Mouse (Mus musculus): Measurements from ENCODE around the gene Gm42715. TPM values are rescaled to one million over a fixed set of nuclear protein-coding genes. Genes with fewer than 3 reads are reported as not detected.

Gene Gm42715
- polyA plus RNA-seq, 1 experiment from 2014 or later = 14.3 TPM

DNA sequence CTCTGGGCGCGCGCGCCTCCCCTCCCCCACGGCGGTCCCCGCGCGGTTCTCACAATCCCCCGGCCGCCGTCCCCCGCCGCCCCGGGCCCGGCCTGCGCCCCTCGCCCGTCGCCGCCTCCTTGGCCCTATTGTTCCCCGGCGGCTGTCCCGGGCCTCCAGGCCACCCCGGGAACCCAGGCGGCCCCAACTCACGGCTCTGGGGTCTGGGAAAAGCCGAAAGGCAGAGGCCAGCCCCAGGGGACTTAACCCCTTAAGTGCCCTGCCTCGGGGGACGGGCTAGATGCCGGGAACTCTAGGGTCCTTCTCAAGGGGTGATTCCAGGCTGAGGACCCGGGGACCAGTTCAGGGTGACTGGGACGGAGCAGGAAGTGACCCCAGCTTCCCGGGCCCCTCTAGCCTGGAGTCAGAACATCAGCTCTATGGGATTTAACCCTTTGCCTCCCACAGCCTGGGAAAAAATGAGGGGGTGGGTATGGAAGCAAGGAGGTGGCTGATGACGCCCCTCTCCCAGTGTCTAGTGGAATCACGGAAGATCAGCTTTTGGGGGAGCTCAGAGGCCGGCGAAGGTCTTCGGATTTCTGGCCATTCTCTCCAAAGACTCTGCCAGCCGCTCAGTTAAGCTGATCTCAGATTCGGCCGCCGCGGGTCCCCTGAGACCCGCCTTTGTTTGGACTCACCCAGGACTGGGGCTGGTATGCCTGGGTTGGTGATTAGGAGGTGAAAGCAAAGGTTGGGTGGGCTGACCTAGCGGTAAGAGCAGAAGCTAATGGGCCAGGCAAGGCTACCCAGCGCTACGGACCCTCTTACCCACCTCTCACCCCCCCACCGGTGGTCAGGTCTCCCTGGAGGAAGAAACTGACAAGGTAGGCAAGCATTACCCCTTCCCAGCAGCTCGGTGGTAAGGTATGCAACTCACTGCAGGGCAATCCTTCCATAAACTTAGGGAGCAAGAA is 95.8 kb downstream of the Gm42715 start, which contains the start of gene Zfp629:
TSS of gene Zfp629 (minus strand) at position 907 of the 953 bp plus-strand sequence.
- H3K9ac ChIP-seq = peak within 1 kb of the TSS; percentile 99
- H3K36me3 ChIP-seq = peaks cover 27% of the 10 kb centered on the region
- ATAC-seq (ENCODE audit: low FRiP score, low read depth) = peak; percentile 90
- under 1% methylated on average over 50 of the region's 50 CpGs for WGBS
- H3K27me3 ChIP-seq (replicated peaks) = no peaks in the 10 kb centered on the region
- H3K9me3 ChIP-seq = no peaks in the 10 kb centered on the region
- H3K4me3 ChIP-seq = peak within 1 kb of the TSS; percentile 91
- peak within 1 kb of the TSS; percentile 81 for H3K4me2 ChIP-seq (replicated peaks)
- peaks cover 24% of the 10 kb centered on the region for H3K4me1 ChIP-seq
- H3K27ac ChIP-seq = peak within 1 kb of the TSS; percentile 75

DNA sequence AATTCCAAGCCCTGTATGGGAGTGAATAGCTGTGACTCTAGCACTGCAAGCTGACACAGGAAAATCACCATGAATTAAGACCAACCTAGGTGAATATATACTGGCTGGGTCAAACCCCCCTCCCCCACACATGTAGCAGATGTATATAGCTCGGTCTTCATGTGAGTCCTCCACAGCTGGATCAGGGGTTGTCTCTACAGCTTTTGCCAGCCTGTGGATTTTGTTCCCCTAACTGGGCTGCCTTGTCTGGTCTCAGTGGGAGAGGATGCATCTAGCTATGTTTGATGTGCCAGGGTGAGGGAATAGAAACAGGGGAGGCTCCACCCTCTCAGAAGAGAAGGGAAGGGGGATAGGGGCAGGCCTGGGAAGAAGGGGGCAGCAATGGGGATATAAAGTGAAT is 97.0 kb downstream of the Gm42715 start:
- Histone ChIP-seq H3K4me3 (no peak overlapping the region), H3K4me1 (peaks cover 24% of the 10 kb centered on the region), H3K27me3 (replicated peaks) (no peaks in the 10 kb centered on the region), H3K4me2 (replicated peaks) (peak overlapping the region; percentile 81), H3K36me3 (peaks cover 15% of the 10 kb centered on the region), H3K9me3 (no peaks in the 10 kb centered on the region), H3K27ac (no peak overlapping the region), H3K9ac (0 out of 2 replicates have a peak overlapping the region, but pooled peaks have one; percentile 29)
- no peak for ATAC-seq (ENCODE audit: low FRiP score, low read depth)
- 65% methylated on average over 1 of the region's 1 CpGs for WGBS

Small RNAs within 50 kb of the gene (microRNA-seq; reads per million reads assigned to microRNA genes)
- gene Gm47278 (not detected), gene Mir7060 (not detected)

Other genes starting within 250 kb of the Gm42715 start
- gene Sephs2, start 245.5 kb upstream of the Gm42715 start, polyA plus RNA-seq (2016; fragmentation: Nextera tagmentation; extraction: Ambion mirVana) = 65.2 and 73.1 TPM in 2 replicates
- 1.3 and 2.0 TPM in 2 replicates for gene Itgal, start 223.3 kb upstream of the Gm42715 start, polyA plus RNA-seq (2016; fragmentation: Nextera tagmentation; extraction: Ambion mirVana)
- 20.8 and 21.3 TPM in 2 replicates for gene Zfp768, start 174.0 kb upstream of the Gm42715 start, polyA plus RNA-seq (2016; fragmentation: Nextera tagmentation; extraction: Ambion mirVana)
- gene Zfp747, start 143.5 kb upstream of the Gm42715 start, polyA plus RNA-seq (2016; fragmentation: Nextera tagmentation; extraction: Ambion mirVana) = 7.2 and 8.3 TPM in 2 replicates
- gene 9130019O22Rik, start 132.4 kb upstream of the Gm42715 start, polyA plus RNA-seq (2016; fragmentation: Nextera tagmentation; extraction: Ambion mirVana) = 5.3 TPM in 2 replicates
- gene E430018J23Rik, start 126.0 kb upstream of the Gm42715 start, polyA plus RNA-seq (2016; fragmentation: Nextera tagmentation; extraction: Ambion mirVana) = 6.4 and 7.8 TPM in 2 replicates
- 5.7 and 6.8 TPM in 2 replicates for gene Zfp764, start 112.8 kb upstream of the Gm42715 start, polyA plus RNA-seq (2016; fragmentation: Nextera tagmentation; extraction: Ambion mirVana)
- 31.4 and 36.0 TPM in 2 replicates for gene Zfp688, start 97.5 kb upstream of the Gm42715 start, polyA plus RNA-seq (2016; fragmentation: Nextera tagmentation; extraction: Ambion mirVana)
- gene Zfp689, start 70.4 kb upstream of the Gm42715 start, polyA plus RNA-seq (2016; fragmentation: Nextera tagmentation; extraction: Ambion mirVana) = 17.4 and 20.3 TPM in 2 replicates
- gene Prr14, start 60.0 kb upstream of the Gm42715 start, polyA plus RNA-seq (2016; fragmentation: Nextera tagmentation; extraction: Ambion mirVana) = 56.1 and 63.5 TPM in 2 replicates
- gene Fbrs, start 40.4 kb upstream of the Gm42715 start, polyA plus RNA-seq (2016; fragmentation: Nextera tagmentation; extraction: Ambion mirVana) = 13.1 and 16.9 TPM in 2 replicates
- gene Srcap, start 7.6 kb upstream of the Gm42715 start, polyA plus RNA-seq (2016; fragmentation: Nextera tagmentation; extraction: Ambion mirVana) = 72.9 and 79.9 TPM in 2 replicates
- 4.1 and 6.1 TPM in 2 replicates for gene Tmem265, start 41.8 kb downstream of the Gm42715 start, polyA plus RNA-seq (2016; fragmentation: Nextera tagmentation; extraction: Ambion mirVana)
- gene Phkg2, start 53.8 kb downstream of the Gm42715 start, polyA plus RNA-seq (2016; fragmentation: Nextera tagmentation; extraction: Ambion mirVana) = 49.2 and 54.8 TPM in 2 replicates
- 14.0 and 14.1 TPM in 2 replicates for gene Ccdc189, start 69.0 kb downstream of the Gm42715 start, polyA plus RNA-seq (2016; fragmentation: Nextera tagmentation; extraction: Ambion mirVana)
- gene Rnf40, start 69.2 kb downstream of the Gm42715 start, polyA plus RNA-seq (2016; fragmentation: Nextera tagmentation; extraction: Ambion mirVana) = 54.1 and 61.2 TPM in 2 replicates
- gene Zfp629, start 96.2 kb downstream of the Gm42715 start, polyA plus RNA-seq (2016; fragmentation: Nextera tagmentation; extraction: Ambion mirVana) = 31.8 and 35.3 TPM in 2 replicates
- 71.1 and 74.7 TPM in 2 replicates for gene Bcl7c, start 189.3 kb downstream of the Gm42715 start, polyA plus RNA-seq (2016; fragmentation: Nextera tagmentation; extraction: Ambion mirVana)
- 5.8 TPM in 2 replicates for gene Ctf1, start 193.2 kb downstream of the Gm42715 start, polyA plus RNA-seq (2016; fragmentation: Nextera tagmentation; extraction: Ambion mirVana)
- 0.22 and 0.28 TPM in 2 replicates for gene Ctf2, start 212.6 kb downstream of the Gm42715 start, polyA plus RNA-seq (2016; fragmentation: Nextera tagmentation; extraction: Ambion mirVana)
- gene Fbxl19, start 225.0 kb downstream of the Gm42715 start, polyA plus RNA-seq (2016; fragmentation: Nextera tagmentation; extraction: Ambion mirVana) = 10.2 and 13.0 TPM in 2 replicates

Measured in neural tube, embryonic 12.5 days (tissue).